Mouse (Mus musculus): ENCODE data around the gene Fat2.

GRCm38 (mm10) chr11:55289851-55290391, 46.4 kb downstream of the Fat2 start:
- TF ChIP-seq CHD2 (IDR thresholded peaks at IDR 0.05; ENCODE audit: low read depth, low read length) = no peak
- TF ChIP-seq MAFK (IDR thresholded peaks at IDR 0.05; ENCODE audit: insufficient read depth, low read depth, low read length) = no peak
- TF ChIP-seq HCFC1 (IDR thresholded peaks at IDR 0.05; ENCODE audit: borderline replicate concordance, insufficient read depth, low read length) = no peak
- TF ChIP-seq ZC3H11A (IDR thresholded peaks at IDR 0.05; ENCODE audit: borderline replicate concordance, low read depth, low read length) = no peak

All from ES-E14 (cell line).